Mouse (Mus musculus): ENCODE measurements at regions not wholly inside any gene's neighbourhood (a gene's known extent, or its start where the extent isn't known, plus 50 kb on each side); places are given as distances from the start of the nearest gene placed in this dataset.

- Histone ChIP-seq H3K4me3 (ENCODE audit: control insufficient read depth, insufficient read depth, low read length) (no peak overlapping the region), H3K27me3 (ENCODE audit: control insufficient read depth, insufficient read depth, low read length) (no peaks in the 10 kb centered on the region), H3K4me1 (replicated peaks; ENCODE audit: control insufficient read depth, insufficient read depth, low read length) (no peaks in the 10 kb centered on the region), H3K27ac (ENCODE audit: control insufficient read depth, insufficient read depth, low read length) (no peak overlapping the region), H3K36me3 (ENCODE audit: control insufficient read depth, insufficient read depth, low read length) (no peaks in the 10 kb centered on the region)
- TF ChIP-seq POLR2A (IDR thresholded peaks at IDR 0.05; ENCODE audit: control insufficient read depth, extremely low read depth, insufficient read depth, low read length, poor library complexity) (no peak), CTCF (IDR thresholded peaks at IDR 0.05; ENCODE audit: borderline replicate concordance, control insufficient read depth, extremely low read depth, insufficient read depth, low read length, poor library complexity) (no peak)
- 40% methylated on average over 7 of the region's 7 CpGs for WGBS
- no peak for DNase-seq
These were observed 62.7 kb upstream of the Cul1 start for GRCm38 (mm10) chr6:47390436-47391002.

DNA sequence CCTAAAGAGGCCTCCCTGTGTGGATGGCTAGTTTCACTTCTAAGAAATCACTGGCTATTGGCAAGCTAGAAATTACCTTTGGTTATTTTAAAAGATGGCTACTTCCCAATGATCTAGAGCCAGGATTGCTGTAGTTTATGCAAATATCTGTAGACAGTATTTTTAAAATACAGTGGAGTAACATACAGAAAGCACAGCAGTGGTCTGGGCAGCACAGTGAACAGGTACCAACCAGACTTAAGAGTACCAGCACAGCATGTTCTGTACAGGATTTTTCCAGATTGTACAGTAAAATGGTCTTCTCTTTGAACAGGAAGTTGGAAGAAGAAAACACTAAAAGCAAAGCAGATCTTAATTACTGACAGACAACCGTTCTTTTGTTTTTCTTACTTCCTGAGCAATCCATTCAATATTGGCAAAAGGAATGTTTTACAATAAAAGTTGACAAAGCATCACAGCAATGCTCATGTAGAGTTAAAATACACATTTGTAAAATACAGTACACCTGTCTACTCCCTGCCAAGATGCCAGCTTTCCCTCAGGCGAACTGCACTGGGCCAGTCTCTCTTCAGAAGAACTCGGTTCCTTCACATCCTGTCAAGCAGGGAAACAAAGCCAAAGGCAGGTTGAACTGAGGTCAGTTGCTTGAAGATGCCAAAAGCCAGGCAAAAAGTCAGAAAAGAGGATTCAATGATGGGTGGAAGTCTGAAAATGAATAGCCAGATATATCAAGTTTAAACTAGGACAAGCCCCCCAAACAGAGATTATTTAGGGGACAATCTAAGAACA, 62.0 kb upstream of the Cul1 start:
- Histone ChIP-seq H3K27me3 (ENCODE audit: control insufficient read depth, insufficient read depth, low read length) (no peaks in the 10 kb centered on the region), H3K4me1 (replicated peaks; ENCODE audit: control insufficient read depth, insufficient read depth, low read length) (no peaks in the 10 kb centered on the region), H3K4me3 (ENCODE audit: control insufficient read depth, insufficient read depth, low read length) (no peak overlapping the region), H3K27ac (ENCODE audit: control insufficient read depth, insufficient read depth, low read length) (no peak overlapping the region), H3K36me3 (ENCODE audit: control insufficient read depth, insufficient read depth, low read length) (no peaks in the 10 kb centered on the region)
- no peak for DNase-seq
- TF ChIP-seq POLR2A (IDR thresholded peaks at IDR 0.05; ENCODE audit: control insufficient read depth, extremely low read depth, insufficient read depth, low read length, poor library complexity) (no peak), CTCF (IDR thresholded peaks at IDR 0.05; ENCODE audit: borderline replicate concordance, control insufficient read depth, extremely low read depth, insufficient read depth, low read length, poor library complexity) (no peak)
- 67% methylated on average over 3 of the region's 3 CpGs for WGBS

- WGBS = 15% methylated on average over 5 of the region's 5 CpGs
- H3K4me3 ChIP-seq (ENCODE audit: control insufficient read depth, insufficient read depth, low read length) = no peak overlapping the region
- peak; percentile 41 for DNase-seq
- no peaks in the 10 kb centered on the region for H3K36me3 ChIP-seq (ENCODE audit: control insufficient read depth, insufficient read depth, low read length)
- H3K27ac ChIP-seq (ENCODE audit: control insufficient read depth, insufficient read depth, low read length) = no peak overlapping the region
- no peaks in the 10 kb centered on the region for H3K27me3 ChIP-seq (ENCODE audit: control insufficient read depth, insufficient read depth, low read length)
- no peaks in the 10 kb centered on the region for H3K4me1 ChIP-seq (replicated peaks; ENCODE audit: control insufficient read depth, insufficient read depth, low read length)
- no peak for TF ChIP-seq POLR2A (IDR thresholded peaks at IDR 0.05; ENCODE audit: control insufficient read depth, extremely low read depth, insufficient read depth, low read length, poor library complexity)
- TF ChIP-seq CTCF (IDR thresholded peaks at IDR 0.05; ENCODE audit: borderline replicate concordance, control insufficient read depth, extremely low read depth, insufficient read depth, low read length, poor library complexity) = no peak
These were observed 57.5 kb upstream of the Cul1 start for GRCm38 (mm10) chr6:47395465-47396337.

Measured in thymus, adult 2 months (tissue).